Mouse (Mus musculus): ENCODE data around the gene Arhgdig.
A peak's percentile ranks its signal among the peaks of the same experiment; 100 is the strongest.

Gene Arhgdig

DNA sequence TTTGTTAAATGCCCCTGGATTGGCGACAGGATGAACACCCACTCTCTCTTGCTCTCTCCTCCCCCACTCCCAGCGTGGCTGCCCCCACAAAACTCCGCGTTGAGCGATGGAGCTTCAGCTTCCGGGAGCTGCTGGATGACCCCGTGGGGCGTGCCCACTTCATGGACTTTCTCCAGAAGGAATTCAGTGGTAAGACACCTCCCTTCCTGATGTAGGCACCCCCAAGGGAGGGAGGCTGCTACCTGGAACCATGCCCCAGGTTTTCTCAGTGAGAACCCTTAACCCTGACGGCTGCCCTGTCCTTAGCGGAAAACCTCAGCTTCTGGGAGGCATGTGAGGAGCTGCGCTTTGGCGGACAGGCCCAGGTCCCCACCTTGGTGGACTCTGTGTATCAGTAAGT is at the start of gene Arhgdig:
Gene Arhgdig, minus strand, starts transcription at position 101 of the 400 bp plus-strand sequence.
- DNase-seq (ENCODE audit: low spot score in 2 of 2) = no peak

DNA sequence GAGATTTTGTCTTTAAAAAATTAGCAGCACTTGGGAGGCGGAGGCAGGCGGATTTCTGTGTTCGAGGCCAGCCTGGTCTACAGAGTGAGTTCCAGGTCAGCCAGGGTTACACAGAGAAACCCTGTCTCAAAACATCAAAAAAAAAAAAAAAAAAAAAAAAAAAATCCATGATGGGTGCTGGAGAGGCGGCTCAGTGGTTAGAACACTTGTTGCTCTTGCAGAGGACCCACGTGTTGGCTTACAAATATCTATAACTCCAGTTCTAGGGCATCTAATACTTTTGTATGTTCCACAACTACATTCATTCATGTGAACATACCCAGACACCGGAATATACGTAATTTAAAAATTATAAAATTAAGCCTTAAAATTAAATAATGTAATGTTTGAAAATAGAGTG is 47.7 kb upstream of the Arhgdig start:
- DNase-seq (ENCODE audit: low spot score in 2 of 2) = no peak

DNA sequence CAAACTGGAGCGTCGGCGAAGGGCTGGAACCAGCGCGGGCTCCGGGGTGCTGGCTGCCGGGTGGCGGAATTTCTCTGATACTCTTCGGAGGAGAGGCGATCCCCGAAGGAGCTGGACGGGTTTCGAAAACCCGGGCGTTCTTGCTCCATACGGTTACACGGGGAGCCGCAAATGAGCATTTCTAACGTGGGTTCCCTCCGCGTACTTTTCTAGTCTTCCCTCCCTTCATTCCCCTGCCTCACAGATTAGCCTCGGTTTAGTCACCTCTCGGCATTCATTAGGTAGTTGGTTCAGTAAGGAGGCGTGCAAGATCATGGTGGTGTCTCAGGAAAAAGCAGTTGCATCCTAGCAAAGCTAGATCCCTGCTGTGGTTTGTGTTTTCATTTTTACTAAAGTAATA is 45.8 kb upstream of the Arhgdig start:
- DNase-seq (ENCODE audit: low spot score in 2 of 2) = no peak

DNA sequence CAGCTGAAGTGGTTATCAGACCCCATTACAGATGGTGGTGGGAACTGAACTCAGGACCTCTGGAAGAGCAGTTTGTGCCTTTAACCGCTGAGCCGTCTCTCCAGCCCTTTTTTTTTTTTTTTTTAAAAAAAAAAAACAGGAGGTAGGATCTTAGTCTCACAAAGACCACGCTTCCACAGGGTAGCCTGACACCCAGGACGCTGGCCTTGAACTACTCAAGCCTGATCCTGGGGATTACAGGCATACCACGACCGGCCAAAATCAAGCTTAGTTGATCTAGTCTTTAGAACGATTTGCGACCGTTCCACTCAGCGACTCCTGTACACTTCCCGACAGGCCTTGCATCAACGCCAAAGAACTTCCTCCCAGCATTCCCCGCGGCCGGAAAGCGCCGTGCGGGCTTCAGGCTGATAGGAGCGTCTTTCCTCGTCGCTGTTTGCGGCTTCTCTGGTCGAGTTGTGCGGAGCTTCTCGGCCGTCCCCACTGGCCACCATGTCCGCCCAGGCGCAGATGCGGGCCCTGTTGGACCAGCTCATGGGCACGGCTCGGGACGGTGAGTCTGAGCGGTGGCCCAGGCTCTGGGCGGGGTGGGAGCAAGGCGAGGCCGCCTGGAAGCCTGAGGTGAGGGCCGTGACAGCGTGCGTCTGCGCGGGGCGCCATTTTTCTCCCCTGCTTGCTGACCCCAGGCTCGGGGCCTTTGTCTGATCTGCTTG is 45.1 kb upstream of the Arhgdig start, which contains the start of gene Luc7l:
Gene Luc7l, plus strand, starts transcription at position 358 of the 713 bp plus-strand sequence.
- DNase-seq (ENCODE audit: low spot score in 2 of 2) = peak; percentile 94 to 95

DNA sequence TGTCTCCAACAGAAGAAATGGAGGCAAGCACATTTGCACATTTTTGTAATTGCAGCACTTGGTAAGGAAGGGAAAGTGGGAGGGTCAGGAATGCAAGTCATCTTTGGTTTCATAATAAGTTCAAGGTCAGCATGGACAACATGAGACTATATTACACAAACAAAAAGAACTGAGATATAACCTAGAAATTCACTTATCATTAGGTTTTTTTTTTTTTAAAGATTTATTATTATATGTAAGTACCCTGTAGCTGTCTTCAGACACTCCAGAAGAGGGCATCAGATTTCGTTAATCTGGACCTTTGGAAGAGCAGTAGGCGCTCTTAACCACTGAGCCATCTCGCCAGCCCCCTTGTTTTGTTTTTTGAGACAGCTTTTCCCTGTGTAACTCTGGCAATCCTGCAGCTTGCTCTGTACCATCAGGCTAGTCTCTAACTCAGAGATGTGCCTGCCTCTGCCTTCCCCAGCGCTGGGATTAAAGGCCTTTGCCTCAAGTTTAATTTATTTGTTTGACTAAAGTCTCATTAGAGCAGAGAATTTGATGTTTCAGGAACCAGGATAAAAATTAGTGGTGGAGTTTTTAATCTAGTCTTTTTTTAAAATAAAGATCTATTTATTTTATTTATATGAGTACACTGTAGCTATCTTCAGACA is 44.4 kb upstream of the Arhgdig start:
- DNase-seq (ENCODE audit: low spot score in 2 of 2) = no peak

DNA sequence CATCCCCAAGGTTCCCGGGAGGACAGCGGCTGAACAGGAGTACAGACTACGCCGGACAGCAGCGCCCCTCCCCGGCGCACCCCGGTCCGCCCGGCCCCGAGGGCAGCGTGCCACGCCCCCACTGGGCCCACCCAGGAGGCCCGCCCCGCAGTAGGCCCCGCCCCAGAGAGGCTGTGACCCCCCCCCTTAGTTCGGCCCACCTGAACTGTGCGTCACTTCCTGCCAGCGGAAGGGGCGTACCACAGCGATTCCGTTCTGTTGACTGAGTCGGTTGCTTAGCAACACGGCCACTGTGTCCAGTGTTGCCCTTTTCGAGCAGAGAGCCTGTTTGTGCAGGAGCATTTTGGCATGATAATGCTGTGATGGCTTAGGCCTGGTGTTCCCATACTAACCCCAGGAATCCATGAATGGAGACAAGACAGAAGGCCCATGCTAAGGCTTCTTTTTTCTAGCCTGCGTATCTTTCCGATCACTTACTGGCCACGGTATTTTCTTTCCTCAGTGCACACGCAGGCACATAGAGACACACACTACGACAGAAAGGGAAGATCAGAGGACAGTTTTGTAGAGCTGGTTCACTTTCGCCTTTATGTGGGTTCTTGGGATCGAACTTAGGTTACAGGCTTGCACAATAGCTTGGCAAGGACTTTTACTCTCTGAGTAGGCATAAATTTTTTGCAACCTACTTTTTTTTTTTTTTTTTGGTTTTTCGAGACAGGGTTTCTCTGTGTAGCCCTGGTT is 36.7 kb upstream of the Arhgdig start, which contains the start of gene Fam234a:
Gene Fam234a, minus strand, starts transcription at position 142 of the 741 bp plus-strand sequence.
- peak; percentile 89 to 94 for DNase-seq (ENCODE audit: low spot score in 2 of 2)

DNA sequence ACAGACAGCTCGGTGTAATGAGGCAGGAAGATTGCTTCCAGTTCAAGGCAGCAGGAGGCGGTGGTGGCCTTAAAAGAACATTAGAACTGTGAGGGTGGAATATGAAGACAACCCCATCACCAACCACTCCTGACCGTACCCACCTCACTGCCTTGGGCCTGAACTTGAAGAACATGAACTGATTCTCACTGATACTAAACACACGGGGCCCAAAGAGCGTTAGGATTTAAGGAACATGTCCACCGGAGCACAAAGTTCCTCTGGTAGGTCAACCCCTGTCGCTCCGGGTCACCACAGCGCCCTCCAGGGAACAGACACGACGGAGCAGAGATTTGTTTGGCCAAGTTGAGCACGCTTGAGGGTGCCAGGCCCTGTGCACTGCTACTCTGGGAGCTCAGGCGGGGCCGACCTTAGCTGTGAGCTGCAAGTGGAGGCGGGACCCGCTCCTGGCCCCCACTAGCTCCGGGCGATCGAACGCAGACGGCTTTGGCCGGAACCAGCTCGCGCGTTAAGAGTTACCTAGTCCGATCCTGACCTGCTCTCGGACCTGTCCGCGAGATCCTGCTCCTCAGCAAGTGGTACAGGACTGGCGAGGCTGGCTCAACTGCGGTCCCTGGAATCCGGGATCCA is 36.0 kb upstream of the Arhgdig start:
- DNase-seq (ENCODE audit: low spot score in 2 of 2) = peak; percentile 52 to 81

DNA sequence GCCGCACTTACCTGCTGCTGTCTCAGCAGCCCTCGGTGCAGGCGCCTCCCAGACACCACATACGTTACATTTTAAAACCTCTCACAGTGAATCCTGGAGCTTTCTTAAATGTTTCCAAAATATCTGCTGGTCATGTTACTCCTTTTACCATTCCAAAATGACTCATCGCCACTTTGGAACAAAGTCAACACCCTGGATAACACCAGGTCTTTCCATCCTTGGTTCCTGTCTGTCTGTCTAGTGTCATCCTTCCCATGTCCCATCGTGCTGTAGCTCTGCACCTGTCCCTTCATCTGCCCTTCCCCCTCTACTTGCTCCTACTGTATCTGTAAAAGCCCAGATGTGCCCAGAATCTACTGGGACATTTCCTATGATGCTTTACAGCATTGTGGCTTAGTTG is 33.4 kb upstream of the Arhgdig start:
- no peak for DNase-seq (ENCODE audit: low spot score in 2 of 2)

DNA sequence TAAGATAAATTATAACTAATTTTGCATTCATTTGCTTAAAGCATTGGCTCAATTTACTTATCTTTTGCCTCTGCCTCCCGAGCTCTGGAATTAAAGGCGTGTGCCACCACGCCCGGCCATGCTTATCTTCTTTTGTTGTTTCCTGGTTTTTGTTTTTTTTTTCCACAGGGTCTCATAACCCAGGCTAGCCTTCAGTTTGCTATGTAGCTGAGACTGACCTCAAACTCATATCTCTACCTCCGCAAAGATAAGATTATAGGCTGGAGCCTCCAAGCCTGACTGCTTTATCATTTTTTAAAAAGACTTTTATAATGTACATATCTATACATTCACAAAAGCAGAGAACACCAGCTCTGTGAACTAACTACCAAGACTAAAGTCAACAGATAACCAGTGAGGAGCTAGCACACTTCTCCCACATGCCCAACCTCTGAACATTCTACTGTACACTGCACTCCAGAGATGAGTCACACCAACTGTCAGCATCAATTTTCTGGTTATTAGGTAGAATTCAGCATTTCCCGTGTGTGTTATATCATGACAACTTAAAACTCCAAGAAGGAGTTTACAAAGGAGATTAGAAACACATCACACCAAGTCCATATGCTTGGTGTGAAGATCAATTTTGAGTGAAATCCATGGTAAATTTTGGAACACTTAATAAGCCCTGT is 32.7 kb upstream of the Arhgdig start:
- no peak for DNase-seq (ENCODE audit: low spot score in 2 of 2)

DNA sequence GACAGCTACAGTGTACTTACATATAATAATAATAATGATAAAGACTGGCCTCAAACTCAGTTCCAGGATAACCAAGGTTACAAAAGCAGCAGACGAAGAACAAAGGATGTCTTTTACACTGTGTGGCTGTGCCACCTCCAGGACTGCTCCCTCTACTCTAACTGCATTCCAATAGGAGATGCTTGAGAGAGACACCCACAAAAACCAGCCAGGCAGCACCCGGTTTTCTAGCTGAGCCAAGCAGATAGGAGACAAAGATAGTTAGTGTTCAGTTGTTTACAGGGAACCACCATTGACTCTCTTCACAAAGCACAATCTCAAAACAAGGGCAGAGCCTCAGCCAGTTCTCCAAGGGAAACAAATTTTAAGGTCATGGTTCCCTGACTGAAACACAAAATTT is 32.0 kb upstream of the Arhgdig start:
- no peak for DNase-seq (ENCODE audit: low spot score in 2 of 2)

DNA sequence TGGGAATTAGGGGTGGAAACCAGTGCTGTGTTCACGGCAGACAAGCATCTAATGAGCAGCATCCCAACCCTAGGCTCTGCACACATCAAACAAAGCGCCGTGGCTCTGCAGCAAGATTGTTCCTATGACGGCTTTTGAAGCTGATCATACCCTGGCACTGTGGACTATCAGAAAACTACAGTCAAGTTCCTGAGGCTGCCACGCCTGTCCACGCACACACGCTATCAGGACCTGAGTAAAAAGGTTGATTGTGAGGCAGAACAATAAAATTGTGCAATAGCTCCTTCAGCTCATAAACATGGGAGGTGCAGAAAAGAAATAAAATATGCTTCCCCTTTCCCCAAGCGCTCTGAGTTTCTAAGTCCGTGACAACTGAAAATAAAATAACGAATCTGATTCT is 30.1 kb upstream of the Arhgdig start:
- DNase-seq (ENCODE audit: low spot score in 2 of 2) = peak in 1 of 2 experiments; percentile 36

DNA sequence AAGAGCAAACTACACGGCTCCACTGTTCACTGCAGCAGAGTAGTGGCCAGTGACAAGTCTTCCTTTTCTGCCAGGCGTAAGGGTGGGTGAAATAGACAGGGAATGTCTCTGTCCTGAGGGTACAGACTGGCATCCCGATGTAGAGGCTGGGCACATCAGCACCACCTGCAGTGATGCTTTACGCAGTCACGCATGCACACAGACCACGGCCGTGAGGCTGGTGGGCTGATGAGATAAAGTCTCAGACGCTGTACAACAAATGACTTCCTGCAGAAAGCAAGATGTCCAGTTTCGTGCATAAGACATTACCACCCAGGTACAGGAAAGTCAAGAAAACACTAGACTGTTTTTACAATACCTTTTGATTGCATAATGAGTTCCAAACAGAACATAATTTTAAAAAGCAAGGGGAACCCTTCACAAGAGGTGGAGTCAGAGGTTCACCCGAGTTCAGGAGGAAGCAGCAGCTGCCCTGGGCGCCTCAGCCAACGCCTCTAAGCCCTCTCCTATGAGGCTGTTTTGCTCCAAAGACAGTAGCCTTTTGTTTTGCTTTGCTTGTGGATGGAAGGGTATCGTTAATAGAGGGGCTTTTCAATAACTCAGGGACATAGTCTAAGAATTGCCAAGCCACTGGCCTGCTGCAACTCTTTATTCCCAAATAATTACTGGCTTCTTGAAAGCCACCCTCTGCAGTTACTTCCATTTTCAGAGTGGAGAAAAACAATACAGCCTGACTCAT is 27.7 kb upstream of the Arhgdig start:
- peak in 1 of 2 experiments; percentile 39 for DNase-seq (ENCODE audit: low spot score in 2 of 2)

DNA sequence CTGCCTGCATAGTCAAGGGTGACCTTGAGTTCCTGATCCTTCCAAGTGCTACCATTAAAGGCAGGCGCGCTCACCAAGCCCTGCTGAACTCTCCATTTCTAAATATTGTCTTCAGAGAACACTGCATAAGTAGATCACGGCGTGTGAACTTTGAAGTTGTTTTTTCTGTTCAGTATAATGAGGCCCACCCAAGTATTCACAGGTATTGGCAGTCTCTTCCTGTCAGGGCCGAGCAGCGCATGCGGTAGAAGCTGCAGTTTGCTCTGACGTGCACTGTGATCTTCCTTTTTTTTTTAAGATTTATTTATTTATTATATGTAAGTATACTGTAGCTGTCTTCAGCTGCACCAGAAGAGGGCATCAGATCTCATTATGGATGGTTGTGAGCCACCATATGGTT is 26.8 kb upstream of the Arhgdig start:
- DNase-seq (ENCODE audit: low spot score in 2 of 2) = no peak

DNA sequence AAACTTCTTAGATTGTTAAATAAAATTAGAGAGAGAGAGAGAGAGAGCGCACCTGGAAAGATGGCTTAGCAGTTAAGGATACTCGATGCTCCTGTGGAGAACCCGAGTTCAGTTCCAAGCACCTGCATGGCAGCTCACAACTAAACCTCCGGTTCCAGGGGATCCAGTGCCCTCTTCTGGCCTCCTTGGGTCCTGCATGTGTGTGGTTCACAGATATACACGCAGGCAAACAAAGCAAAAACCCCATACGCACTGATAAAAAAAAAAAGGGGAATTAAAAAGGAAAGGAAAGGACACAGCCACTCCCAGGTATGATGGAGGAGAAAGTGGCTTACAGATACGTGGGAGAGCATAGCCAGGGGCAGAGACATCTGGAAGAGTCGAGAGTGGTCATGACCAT is 25.3 kb upstream of the Arhgdig start:
- DNase-seq (ENCODE audit: low spot score in 2 of 2) = no peak

DNA sequence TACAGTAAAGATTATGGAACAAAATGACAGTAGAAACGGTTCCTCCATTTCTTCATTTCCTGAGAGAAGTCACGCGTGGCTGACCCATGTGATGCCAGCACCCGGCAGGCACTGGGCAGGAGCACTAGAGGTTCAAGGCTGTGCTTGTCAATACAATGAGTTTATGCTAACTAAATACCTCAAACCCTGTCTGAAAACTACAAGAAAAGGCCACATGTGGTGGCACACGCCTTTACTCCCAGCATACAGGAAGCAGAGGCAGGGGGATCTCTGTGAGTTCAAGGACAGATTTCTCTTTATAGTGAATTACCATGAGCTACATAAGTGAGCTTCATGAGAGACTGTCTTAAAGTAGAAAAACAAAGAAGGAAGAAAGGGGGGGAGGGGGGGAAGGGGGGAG is 23.6 kb upstream of the Arhgdig start:
- DNase-seq (ENCODE audit: low spot score in 2 of 2) = no peak

DNA sequence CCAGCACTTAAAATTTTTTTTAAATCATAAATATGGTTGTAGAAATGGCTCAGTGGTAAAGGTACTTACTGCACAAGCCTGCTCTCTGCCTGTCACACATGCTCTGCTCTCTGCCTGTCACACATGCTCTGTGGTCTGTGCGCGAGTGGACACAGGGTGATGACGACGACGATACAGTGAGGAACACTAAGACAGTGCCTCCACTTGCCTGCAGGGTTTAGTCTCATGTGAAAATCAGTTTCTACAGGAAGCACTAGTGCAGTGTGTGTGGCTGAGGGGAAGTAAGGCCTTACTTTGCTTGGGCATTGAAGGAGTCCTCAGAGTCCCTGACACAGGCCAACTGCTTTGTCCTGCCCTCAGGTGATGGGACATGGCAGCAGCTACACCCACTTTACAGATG is 22.2 kb upstream of the Arhgdig start:
- no peak for DNase-seq (ENCODE audit: low spot score in 2 of 2)

DNA sequence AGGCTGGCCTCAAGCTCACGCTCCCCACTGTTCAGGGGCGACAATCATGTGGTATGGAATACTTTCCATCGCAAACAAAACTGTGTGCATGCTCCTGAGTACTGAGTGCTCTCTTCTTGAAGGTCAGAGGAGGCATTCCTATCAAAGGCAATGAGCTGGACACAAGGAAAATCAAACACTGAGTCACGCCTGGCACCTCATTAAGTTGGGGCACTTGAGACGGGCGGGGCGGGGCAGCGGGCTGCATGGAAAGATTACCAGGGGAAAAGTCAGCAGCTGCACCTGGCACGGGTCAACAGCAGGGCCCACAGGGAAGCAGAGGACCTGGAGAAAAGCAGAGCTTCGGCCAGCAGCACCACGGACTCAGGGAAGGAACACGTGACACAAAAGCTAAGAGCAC is 17.6 kb upstream of the Arhgdig start:
- DNase-seq (ENCODE audit: low spot score in 2 of 2) = peak in 1 of 2 experiments; percentile 68

DNA sequence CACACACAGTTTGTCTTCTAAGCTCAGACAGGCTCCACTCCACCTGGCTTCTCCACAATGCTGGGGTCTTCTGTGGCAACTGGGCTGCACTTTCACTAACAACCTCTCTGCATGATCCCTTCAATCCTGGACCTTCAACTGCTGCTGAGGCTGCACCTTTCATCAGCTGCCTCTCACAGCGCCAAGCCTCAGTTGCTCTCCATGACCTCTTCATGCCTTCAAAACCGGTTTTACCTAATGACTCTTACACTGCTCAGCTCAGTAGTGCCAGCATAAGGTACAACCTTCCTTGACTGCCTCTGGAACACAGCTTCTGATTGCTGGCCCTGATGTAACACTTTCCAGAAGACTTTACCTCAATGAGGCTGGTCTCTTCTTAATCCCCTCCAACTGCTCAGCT is 13.9 kb upstream of the Arhgdig start:
- DNase-seq (ENCODE audit: low spot score in 2 of 2) = no peak

DNA sequence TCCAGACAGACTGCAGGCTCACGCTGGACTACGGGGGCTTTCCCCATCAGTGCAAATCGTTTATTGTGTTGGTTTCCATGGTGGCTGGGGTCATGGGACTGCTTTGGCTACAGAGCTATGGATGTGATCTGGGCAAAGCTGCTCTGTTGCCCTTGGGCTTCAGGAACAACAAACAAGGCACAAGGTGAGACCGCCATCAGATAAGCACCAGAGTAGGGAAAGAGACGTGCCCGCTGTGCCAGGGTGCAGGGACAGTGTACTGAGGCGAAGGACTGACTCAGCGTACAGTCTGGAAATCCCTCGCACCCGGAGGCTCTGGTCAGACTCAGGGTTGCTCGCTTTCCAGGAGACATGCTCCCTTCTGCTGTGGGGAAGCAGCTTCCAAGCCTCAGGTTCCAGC is 5.1 kb upstream of the Arhgdig start:
- DNase-seq (ENCODE audit: low spot score in 2 of 2) = no peak

DNA sequence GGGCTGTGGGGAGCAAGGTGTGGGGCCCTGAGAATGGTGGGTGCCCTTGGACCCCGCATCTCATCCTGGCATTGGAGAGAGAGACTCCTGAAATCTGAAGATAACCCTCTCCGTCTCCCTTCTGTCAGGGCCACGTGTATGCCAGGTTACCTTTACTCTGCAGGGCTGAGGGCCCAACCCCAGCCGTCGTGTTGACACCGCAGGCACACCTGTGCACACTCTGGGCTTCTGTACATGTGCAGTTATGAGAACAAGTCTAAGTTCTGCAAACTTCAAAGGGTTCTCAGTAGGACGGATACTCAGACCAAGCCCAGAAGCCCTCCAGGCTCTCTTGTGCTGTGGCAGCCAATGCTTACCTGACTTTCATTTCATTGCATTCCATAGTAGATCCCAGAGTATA is 4.7 kb upstream of the Arhgdig start:
- no peak for DNase-seq (ENCODE audit: low spot score in 2 of 2)

DNA sequence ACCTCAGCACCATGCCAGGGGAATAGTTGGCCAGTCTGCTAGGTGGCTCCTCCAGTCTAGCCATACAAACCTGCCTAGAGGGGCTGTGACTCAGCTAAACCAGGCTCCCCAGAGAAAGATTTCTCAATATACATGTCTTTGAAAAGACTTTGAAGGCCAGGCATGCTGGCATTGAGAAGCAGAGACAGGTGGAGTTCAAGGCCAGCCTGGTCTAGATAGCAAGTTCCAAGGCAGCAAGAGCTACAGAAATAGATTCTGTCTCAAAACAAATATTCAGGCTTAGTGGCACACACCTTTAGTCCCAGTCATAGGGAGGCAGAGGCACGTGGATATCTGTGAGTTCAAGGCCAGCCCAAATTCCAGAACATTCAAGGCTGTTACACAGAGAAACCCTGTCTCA is 1.2 kb downstream of the Arhgdig start:
- no peak for DNase-seq (ENCODE audit: low spot score in 2 of 2)

All from urinary bladder, postnatal 36 days (tissue).